Mouse (Mus musculus) retina, adult 2 months (tissue): ENCODE data around the gene Mpc2.

Experiments used
- DNase-seq: peaks from one replicate; pipeline ENCODE4 v3.0.0-alpha.2; 2012; ENCODE audit warnings: low read depth, low spot score

Gene Mpc2

DNA sequence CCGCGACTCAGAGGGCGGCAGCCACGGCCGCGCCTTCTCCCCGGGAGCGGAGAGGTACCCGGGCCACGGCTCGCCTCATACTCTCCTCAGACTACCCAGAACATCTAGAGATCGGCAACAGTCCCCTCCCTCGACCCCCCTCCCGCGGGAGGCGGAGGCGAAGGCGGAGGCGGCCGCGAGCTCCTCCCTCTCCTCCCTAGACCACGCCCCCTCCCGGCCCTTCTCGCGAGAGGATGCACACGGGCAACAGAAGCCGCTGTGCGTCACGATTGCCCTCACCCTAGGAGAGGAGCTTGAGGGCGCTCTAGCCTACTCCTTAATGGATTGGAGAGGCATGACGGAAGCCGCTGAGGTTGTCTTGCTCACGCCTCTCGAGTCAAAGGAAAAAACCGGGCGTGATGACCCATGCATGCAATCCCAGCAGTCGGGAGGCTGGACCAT, at the start of gene Mpc2, which contains the start of gene Dcaf6:
Gene Mpc2, plus strand, starts transcription at position 278 of the 441 bp plus-strand sequence.
Gene Dcaf6, minus strand, starts transcription at position 116 of the 441 bp plus-strand sequence.
- DNase-seq, result peak; percentile 98

DNA sequence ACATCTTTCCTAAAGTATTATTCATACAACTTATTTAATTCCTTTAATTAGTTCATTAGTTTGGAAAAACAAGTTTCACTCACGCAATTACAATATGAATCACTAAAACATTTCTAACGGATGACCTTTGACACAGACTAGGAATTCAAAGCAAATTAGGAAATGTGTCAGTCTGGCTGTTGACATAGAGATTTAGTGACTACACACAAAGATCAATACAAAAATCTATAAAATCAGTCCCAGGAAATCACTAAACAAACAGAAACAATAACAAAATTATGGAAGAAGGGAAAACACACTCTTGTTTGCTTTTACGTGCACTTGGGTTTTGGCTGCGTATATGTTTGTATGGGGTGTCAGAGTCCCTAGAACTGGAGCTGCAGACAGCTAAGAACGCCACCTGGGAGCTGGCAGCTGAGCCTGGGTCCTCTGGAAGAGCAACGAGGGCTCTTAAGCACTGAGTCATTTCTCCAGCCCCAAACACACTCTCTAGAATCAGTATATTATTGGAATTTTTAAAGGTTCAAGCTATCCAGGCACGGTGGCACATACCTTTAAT, 39.0 kb upstream of the Mpc2 start:
- DNase-seq, result no peak

DNA sequence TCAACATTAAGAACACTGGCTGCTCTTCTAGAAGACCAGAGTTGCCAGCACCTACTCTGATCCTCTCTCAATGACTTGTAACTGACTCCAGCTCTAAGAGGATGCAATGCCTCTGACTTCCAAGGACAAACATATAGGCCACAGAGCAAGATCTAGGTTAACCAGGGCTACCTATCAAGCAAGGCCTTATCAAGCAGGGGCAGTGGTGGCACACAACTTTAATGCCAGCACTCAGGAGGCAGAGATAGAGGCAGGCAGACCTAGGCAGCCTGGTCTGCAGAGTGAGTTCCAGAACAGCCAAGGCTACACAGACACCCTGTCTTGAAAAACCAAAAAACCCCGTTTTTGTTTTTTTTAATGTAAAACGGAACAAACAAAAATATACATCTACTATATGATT, 34.2 kb upstream of the Mpc2 start:
- no peak for DNase-seq

- DNase-seq, result no peak
Measured at GRCm38 (mm10) chr1:165432883-165433282, 27.6 kb upstream of the Mpc2 start.

- DNase-seq, result no peak
Measured at GRCm38 (mm10) chr1:165438289-165439021, 22.0 kb upstream of the Mpc2 start.

- DNase-seq, result no peak
Measured at GRCm38 (mm10) chr1:165440788-165441187, 19.6 kb upstream of the Mpc2 start.

GRCm38 (mm10) chr1:165441201-165441600, 19.2 kb upstream of the Mpc2 start:
- no peak for DNase-seq

GRCm38 (mm10) chr1:165441719-165442118, 18.7 kb upstream of the Mpc2 start:
- DNase-seq, result no peak

DNA sequence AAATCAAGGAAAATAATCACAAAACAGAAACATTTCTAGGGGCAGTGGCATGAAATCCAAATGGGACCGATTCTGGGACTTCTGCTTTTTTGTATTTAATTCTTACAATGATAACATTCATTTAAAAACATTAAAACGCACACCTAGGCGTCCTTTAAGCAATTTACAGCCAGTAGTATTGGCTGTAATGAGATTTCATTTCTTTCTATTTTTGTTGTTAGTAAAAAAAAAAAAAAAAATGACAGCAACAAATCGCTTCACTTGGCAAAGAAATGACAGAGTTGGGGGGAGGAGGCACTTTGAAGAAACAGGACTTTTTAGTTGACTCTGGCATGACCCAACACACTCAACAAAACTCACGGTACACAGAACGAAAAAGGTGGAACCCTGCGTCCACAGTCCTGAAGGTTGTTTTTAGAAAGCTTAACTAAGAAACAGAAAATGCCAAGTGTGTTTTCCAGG, 1.4 kb upstream of the Mpc2 start:
- DNase-seq, result no peak

DNA sequence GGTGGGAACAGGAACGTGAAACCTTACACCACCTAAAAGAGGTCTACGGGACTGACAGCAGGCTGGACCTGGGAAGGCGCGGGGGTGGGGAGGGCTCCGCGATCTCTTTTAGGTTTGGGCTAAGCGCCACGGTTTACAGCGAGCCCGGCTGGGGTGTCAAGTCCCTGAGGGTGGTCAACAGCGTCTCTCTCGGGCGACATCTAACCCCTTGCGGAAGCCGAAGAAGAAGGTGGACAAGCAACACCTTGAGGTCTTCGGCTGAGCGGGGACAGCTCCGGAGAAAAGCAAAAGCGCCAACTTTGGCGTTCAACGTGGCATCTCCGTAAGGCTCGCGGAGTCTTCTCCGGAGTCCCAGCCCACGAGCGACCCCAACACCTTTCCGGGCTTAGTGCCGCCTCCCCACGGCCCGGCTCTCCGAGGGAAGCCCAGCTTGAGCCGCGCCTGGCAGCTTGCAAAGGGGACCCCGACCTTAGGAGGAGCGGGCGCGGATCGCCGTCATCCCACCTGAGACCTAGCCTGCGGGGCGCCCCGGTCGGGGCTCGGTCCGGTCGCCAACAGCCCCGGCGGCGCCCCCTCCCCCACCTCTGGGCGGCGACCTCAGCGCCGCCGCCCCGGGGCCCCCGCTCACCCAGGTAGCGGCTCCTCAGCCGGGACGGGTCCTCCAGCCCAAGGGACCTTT, 795 bp upstream of the Mpc2 start:
- DNase-seq, result no peak

DNA sequence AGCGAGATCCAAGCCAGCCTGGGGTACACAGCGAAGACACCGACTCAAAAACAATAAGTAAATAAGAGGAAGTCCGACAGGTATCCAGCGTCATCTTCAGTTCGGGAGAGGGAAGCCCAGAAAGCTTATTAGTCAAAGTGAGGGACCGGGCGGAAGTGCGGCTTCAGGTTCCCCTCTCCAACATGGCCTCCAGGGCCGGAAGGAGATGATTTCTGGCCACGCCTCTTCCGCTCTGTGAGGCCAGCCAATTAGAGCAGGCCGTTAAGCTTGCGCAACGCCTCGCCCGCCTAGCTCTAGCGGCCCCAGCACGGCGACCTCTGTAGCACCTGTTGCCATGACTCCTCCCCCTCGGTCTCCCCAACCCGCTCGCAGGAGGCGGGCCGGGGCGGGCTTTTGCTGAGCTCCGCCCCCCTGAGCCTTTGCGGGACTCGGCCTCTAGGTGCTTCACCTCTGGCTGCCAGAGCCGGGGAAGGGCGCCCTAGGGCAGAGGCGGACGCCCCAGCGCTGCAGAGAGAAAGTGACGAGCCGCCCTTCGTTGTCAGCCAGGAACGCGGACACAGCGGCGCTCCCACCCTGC, 452 bp downstream of the Mpc2 start:
- peak; percentile 99 for DNase-seq

GRCm38 (mm10) chr1:165461681-165462080, 1.2 kb downstream of the Mpc2 start:
- no peak for DNase-seq

- DNase-seq, result no peak
Measured at GRCm38 (mm10) chr1:165462861-165463260, 2.4 kb downstream of the Mpc2 start.

GRCm38 (mm10) chr1:165464574-165464973, 4.1 kb downstream of the Mpc2 start:
- DNase-seq, result no peak

DNA sequence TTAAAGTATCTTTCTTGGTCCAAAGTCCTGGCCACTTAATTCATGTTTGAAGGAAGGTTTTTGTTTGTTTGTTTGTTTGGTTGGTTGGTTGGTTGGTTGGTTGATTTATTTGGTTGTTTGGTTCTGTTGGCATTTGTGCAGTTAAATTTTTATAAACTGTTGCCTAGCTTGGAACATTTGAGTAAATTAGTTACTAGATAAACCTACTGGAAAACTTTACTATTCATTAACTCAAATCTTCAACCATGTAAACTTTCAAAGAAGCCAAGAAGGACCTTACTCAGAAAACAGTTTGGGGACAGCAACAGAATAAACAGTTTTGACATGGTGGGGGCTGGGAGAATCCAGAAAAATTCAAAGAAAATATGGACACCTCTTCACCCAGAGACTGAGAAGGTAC, 8.5 kb downstream of the Mpc2 start:
- no peak for DNase-seq

DNA sequence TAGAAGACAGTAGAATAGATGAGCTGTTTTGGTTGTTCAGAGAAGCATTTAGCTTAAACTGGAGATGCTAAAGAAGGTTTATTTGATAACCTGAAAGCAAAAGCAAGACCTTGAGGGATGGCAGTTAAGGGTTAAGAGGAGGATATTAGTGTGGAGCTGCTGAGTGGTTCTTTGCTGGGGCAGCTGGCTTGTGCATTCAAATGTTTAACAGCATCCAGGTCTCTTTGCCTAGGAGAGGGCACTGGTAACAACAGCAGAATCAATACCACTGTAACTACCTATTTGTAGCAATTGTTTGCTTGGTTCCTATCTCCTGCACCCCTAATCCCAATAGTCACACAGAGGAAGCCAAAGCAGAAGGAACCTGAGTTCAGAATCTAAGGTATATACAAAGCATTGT, 9.3 kb downstream of the Mpc2 start:
- no peak for DNase-seq

DNA sequence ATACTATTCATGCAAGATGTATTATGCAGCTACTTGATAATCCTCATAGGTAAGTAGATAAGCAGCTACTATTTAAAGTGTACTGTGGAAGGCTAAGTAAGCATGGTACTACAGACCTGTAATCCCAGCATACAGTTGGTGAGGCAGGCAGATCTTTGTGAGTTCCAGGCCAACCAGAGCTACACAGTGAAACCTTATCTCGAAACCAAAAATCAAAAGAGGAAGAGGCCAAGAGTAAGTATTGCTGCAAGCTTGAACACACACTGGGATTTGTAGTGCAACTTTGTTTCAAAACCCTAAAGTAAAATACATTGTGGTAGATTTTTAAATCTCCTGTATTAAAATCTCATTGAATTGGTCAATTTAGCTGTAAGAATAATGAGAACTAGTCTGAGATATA, 11.1 kb downstream of the Mpc2 start:
- no peak for DNase-seq

DNA sequence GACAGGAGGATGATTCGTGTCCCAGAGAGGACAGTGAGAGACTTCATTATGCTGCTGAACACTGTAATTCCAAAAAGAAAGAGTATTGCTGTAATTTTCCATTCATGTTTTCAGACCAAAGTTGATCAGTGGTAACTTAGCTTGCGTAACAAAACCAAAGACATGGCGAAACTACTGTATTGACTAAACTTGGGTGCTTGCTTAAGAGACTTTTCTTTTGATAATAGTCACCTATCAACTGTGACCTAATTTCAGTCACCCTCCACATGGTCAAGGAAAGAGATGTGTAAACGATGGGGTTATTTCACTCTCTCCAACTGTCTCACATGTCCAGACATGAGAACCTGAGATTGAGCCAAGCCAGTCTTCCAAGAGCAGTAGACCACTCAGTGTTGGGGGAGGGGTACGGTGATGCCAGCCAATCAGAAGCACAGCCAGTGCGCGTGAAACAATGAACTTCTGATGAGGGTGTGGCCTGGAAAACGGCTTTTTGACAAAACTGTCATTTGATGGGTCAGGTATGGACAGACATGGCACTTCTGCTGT, 24.3 kb downstream of the Mpc2 start, which contains the start of gene Adcy10:
Gene Adcy10, plus strand, starts transcription at position 496 of the 546 bp plus-strand sequence.
- DNase-seq, result no peak

DNA sequence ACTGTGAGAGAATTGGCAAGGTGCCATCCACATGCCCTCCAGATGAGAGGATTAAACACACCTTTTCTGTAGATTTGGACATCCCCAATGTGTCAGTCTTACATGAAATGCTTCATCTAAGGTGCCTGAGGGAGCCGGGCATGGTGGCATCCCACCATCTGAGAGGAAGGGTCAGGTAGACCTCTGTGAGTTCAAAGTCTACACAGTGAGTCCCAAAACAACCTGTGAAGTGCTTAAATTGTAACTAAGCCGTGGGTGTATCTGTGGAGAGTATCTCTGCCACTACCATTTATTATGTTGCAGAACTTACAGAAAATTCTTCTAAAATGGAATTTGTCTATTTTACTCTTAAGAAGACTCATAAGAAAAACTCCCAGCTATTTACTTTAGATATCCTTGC, 25.7 kb downstream of the Mpc2 start:
- no peak for DNase-seq

DNA sequence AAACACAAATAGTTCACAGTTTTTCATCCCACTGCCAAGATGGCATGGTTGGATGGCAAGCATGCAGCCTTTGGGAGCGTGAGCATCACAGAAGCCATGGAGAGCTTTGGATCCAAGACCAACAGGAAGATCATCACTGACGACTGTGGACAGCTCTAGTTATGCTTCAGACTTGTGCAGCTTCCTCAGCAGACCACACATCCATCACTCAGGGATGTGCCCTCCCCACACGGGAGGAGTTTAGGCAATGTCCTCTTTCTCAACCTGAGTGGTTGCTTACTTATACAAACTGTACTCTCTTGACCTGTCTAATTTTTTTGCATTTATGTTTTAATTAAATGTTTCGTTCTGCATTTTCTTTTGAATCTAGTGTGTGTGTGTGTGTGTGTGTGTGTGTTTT, 28.8 kb downstream of the Mpc2 start:
- DNase-seq, result no peak

DNA sequence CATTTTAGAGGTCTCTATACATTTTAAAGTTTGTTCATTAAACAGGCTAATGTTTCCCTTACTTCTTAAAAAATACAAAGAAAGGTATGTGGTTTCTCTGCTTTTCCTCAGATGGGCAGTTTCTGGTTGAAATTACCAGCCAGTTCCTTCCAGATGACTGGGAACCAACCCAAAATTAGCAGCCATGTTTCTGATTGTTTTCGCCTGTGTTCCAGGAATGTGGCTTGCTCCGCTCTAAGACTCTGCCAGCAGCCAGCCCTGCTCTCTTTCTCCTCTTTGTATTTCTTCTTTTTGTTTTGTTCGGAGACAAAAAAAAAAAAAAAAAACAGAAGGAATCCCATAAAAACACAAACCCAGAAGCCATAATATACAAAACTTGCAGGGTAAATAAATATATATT, 38.4 kb downstream of the Mpc2 start:
- DNase-seq, result no peak
